Mouse (Mus musculus) hindbrain, embryonic 11.5 days (tissue): ENCODE data around the gene Gm43064. TPM values are rescaled to one million over a fixed set of nuclear protein-coding genes. Genes with fewer than 3 reads are reported as not detected.
"Not testable (repeated sequence)": the region's sequence is repeated elsewhere in the genome, so short reads cannot be mapped to it uniquely, and the experiment has no call there.

ENCODE experiments used
- ATAC-seq: fragments of 200-750 bp; cut with Nextera tagmentation; 2 replicates; pipeline ENCODE4 v1.8.0; 2017; ENCODE audit warnings: mild to moderate bottlenecking, moderate TSS enrichment, moderate library complexity; ENCODE audit not compliant: low FRiP score
- DNase-seq: peaks from one replicate; pipeline ENCODE4 v3.0.0-alpha.2; 2015; ENCODE audit warnings: low spot score
- H3K27ac ChIP-seq: fragments of 300-500 bp; sonication (generic); 2 replicates; pipeline ENCODE4 v1.5.1; 2014; ENCODE audit warnings: mild to moderate bottlenecking, low read depth, low read length
- H3K27me3 ChIP-seq: fragments of 300-500 bp; sonication (generic); 2 replicates; pipeline ENCODE4 v1.6.1; 2014; ENCODE audit warnings: mild to moderate bottlenecking, low read length, moderate library complexity, mixed read lengths; ENCODE audit not compliant: control insufficient read depth, insufficient read depth
- H3K36me3 ChIP-seq: fragments of 300-500 bp; sonication (generic); 2 replicates; pipeline ENCODE4 v1.6.1; 2014; ENCODE audit warnings: mild to moderate bottlenecking, low read length, moderate library complexity, mixed read lengths; ENCODE audit not compliant: control insufficient read depth, insufficient read depth
- H3K4me1 ChIP-seq: fragments of 300-500 bp; sonication (generic); replicated peaks from 2 replicates; pipeline ENCODE4 v1.6.1; 2014; ENCODE audit warnings: low read length, mixed read lengths; ENCODE audit not compliant: control insufficient read depth, insufficient read depth
- H3K4me2 ChIP-seq: fragments of 300-500 bp; sonication (generic); replicated peaks from 2 replicates; pipeline ENCODE4 v1.6.1; 2014; ENCODE audit warnings: mild to moderate bottlenecking, low read depth, low read length
- H3K4me3 ChIP-seq: fragments of 300-500 bp; sonication (generic); 2 replicates; pipeline ENCODE4 v1.5.1; 2014; ENCODE audit warnings: low read depth, low read length
- H3K9ac ChIP-seq: fragments of 300-500 bp; sonication (generic); 2 replicates; pipeline ENCODE4 v1.6.1; 2014; ENCODE audit warnings: low read depth, low read length
- H3K9me3 ChIP-seq: fragments of 300-500 bp; sonication (generic); 2 replicates; pipeline ENCODE4 v1.6.1; 2016; ENCODE audit warnings: low read length; ENCODE audit not compliant: control insufficient read depth
- WGBS: fragments of 180-500 bp; shearing (Covaris S2); extraction: QIAGEN DNeasy Blood & Tissue Kit; methylation state at CpG from one replicate; pipeline ENCODE4 v1.1.7; 2014; 5-methylcytosine and 5-hydroxymethylcytosine counted together
- polyA plus RNA-seq: library from polyadenylated mRNA; unstranded; fragments of >200 nt; fragmentation: Nextera tagmentation; extraction: Ambion mirVana; gene quantifications from 2 replicates; pipeline ENCODE4 v1.2.1, GENCODE M21; 2014

Gm43064 gene
- polyA plus RNA-seq, 1 experiment from 2014 or later, result 0.37 TPM

DNA sequence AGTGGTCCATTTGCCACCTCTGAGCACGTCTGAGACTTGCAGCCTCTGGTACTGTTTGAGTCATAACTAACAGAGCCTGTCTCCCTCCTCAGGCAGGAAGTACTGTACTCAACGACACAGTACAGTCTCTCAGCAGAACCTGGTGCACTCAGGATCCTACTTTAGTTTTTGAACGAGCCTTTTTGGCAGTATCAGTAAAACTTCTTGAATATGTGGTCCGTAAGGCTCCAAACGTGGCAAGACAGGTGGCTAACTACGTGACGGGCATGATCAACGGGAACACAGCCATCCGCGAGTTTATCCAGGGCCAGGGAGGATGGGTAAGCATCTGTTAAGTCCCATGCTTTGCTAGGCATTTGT lies 26.6 kb downstream of the Gm43064 start:
- H3K9ac ChIP-seq, result no peak overlapping the region
- no peaks in the 10 kb centered on the region for H3K36me3 ChIP-seq
- 87% methylated on average over 10 of the region's 10 CpGs for WGBS
- no peak overlapping the region for H3K4me3 ChIP-seq
- no peak overlapping the region for H3K4me2 ChIP-seq
- H3K27ac ChIP-seq, result no peak overlapping the region
- no peaks in the 10 kb centered on the region for H3K4me1 ChIP-seq
- no peaks in the 10 kb centered on the region for H3K9me3 ChIP-seq
- no peaks in the 10 kb centered on the region for H3K27me3 ChIP-seq
- ATAC-seq (no peak), DNase-seq (no peak)

DNA sequence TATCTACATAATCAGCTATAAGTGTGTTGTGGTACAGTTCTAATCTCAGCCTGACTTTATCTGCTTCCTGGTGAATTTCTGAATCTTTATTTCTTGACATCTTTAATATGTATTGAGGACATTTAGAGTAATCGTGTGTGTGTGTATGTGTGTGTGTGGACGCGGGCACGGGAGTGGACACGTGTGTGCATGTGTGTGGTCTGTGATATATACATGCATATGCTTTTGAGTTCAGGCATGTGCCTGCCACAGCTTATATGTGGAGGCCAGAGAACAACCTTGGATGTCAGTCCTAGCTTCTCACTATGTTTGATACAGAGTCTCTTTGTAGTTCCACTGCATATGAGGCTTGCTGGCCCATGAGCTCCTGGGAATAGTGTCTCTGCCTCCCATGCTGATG lies 27.1 kb downstream of the Gm43064 start:
- Histone ChIP-seq H3K9me3 (no peaks in the 10 kb centered on the region), H3K9ac (no peak overlapping the region), H3K4me3 (no peak overlapping the region), H3K27ac (no peak overlapping the region), H3K36me3 (no peaks in the 10 kb centered on the region), H3K27me3 (no peaks in the 10 kb centered on the region), H3K4me2 (no peak overlapping the region), H3K4me1 (no peaks in the 10 kb centered on the region)
- DNase-seq (no peak), ATAC-seq (no peak)
- 97% methylated on average over 5 of the region's 5 CpGs for WGBS

- no peaks in the 10 kb centered on the region for H3K36me3 ChIP-seq
- H3K9ac ChIP-seq, result no peak overlapping the region
- H3K4me3 ChIP-seq, result no peak overlapping the region
- DNase-seq (no peak), ATAC-seq (no peak)
- 93% methylated on average over 6 of the region's 6 CpGs for WGBS
- H3K9me3 ChIP-seq, result no peaks in the 10 kb centered on the region
- no peaks in the 10 kb centered on the region for H3K4me1 ChIP-seq
- H3K4me2 ChIP-seq, result no peak overlapping the region
- H3K27ac ChIP-seq, result no peak overlapping the region
- no peaks in the 10 kb centered on the region for H3K27me3 ChIP-seq
Measured at GRCm38 (mm10) chr3:103839711-103840110, 30.3 kb downstream of the Gm43064 start.

DNA sequence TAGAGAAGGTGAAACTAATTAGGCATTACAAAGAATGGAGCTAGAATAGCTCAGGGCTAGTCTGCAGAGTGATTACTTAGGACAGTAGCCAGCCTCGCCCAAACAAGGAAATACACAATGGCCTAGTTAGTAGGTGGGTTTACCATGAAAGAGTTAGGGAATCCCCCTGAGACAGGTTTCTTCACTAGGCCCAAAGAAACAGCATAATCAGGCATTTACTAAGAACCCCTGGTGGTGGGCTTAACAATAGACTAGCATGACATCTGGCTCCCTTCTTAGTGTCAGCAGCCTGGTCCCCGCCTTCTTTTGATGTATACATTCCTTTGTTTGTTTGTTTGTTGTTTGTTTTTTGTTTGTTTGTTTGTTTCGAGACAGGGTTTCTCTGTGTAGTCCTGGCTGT lies 30.8 kb downstream of the Gm43064 start:
- not testable (repeated sequence) for H3K27ac ChIP-seq, H3K27me3 ChIP-seq, H3K4me1 ChIP-seq, H3K9ac ChIP-seq, H3K4me2 ChIP-seq, H3K4me3 ChIP-seq, H3K36me3 ChIP-seq, H3K9me3 ChIP-seq, DNase-seq, ATAC-seq
- 83% methylated on average over 3 of the region's 3 CpGs for whole genome bisulfite sequencing

DNA sequence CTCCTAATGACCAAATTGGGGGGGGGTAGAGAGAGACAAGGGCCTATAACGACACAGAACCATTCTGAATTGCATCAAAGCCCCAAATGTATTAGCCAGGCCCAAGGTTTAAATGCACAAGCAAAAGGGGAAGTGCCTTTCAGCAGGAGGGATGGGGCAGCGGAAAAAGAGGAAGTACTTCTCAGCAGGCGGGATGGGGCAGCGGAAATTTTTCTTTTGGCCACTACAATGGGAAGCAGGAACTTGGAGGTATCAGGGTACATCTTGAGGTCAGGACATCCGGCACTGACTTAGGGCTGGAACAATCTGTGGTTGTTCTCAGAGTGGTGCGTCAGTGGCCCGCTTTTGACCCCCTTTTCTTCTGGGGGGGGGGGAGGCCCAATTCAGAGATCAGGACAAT lies 31.6 kb downstream of the Gm43064 start:
- not testable (repeated sequence) for ATAC-seq, H3K36me3 ChIP-seq, H3K4me2 ChIP-seq, H3K9ac ChIP-seq, H3K9me3 ChIP-seq, H3K4me3 ChIP-seq, H3K4me1 ChIP-seq, H3K27ac ChIP-seq, DNase-seq, H3K27me3 ChIP-seq
- 95% methylated on average over 7 of the region's 7 CpGs for WGBS

DNA sequence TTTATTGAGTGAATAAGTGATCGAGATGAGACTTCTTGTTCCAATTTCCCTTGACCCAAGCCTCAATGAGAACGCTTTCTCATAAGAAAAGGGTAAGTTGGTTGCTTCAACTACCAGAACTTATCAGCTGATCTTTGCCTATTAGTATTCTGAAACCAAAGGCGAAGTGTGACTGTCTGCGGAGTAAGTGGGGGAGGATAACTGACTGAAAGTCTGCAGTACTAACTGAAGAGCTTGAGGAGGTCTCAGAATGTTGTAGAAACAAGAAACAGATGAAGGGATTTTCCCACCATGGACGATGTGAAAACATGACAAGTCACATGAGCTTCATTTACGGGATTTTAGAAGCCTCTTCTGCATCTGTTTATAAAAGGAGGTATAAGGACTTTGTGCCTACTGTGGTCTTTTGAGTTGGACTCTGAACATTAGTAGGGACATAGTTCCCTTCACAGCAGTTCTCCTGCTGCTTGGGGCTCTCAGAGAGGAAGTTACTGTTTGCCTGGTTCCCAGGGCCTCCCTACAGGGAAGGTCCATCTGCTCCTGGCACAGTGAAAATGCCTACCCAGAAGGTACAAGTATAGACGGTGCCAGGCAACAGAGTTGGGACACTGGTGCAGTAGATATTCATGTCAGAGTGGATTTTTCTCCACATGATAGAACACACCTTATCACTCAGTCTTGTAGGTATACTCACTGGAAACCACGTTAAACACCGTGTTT lies 41.4 kb downstream of the Gm43064 start:
- ATAC-seq (no peak), DNase-seq (no peak)
- no peak overlapping the region for H3K4me2 ChIP-seq
- no peaks in the 10 kb centered on the region for H3K36me3 ChIP-seq
- no peaks in the 10 kb centered on the region for H3K27me3 ChIP-seq
- no peak overlapping the region for H3K9ac ChIP-seq
- H3K9me3 ChIP-seq, result no peaks in the 10 kb centered on the region
- no peak overlapping the region for H3K27ac ChIP-seq
- WGBS, result 84% methylated on average over 9 of the region's 9 CpGs
- no peak overlapping the region for H3K4me3 ChIP-seq
- no peaks in the 10 kb centered on the region for H3K4me1 ChIP-seq

- Histone ChIP-seq H3K4me2 (no peak overlapping the region), H3K4me1 (no peaks in the 10 kb centered on the region), H3K9me3 (no peaks in the 10 kb centered on the region), H3K36me3 (no peaks in the 10 kb centered on the region), H3K9ac (no peak overlapping the region), H3K27me3 (no peaks in the 10 kb centered on the region), H3K27ac (no peak overlapping the region), H3K4me3 (no peak overlapping the region)
- ATAC-seq (no peak), DNase-seq (no peak)
- WGBS, result 91% methylated on average over 6 of the region's 6 CpGs
Measured at GRCm38 (mm10) chr3:103851481-103851880, 42.1 kb downstream of the Gm43064 start.

GRCm38 (mm10) chr3:103851882-103852281 lies 42.5 kb downstream of the Gm43064 start:
- Histone ChIP-seq H3K4me3 (no peak overlapping the region), H3K4me2 (no peak overlapping the region), H3K4me1 (no peaks in the 10 kb centered on the region), H3K36me3 (no peaks in the 10 kb centered on the region), H3K9ac (no peak overlapping the region), H3K9me3 (no peaks in the 10 kb centered on the region), H3K27me3 (no peaks in the 10 kb centered on the region), H3K27ac (no peak overlapping the region)
- 89% methylated on average over 8 of the region's 8 CpGs for WGBS
- DNase-seq (no peak), ATAC-seq (no peak)

- H3K4me1 ChIP-seq, result no peaks in the 10 kb centered on the region
- no peak overlapping the region for H3K4me2 ChIP-seq
- 64% methylated on average over 3 of the region's 3 CpGs for WGBS
- H3K9ac ChIP-seq, result no peak overlapping the region
- no peaks in the 10 kb centered on the region for H3K36me3 ChIP-seq
- DNase-seq (peak; percentile 43), ATAC-seq (no peak)
- no peak overlapping the region for H3K27ac ChIP-seq
- no peaks in the 10 kb centered on the region for H3K9me3 ChIP-seq
- no peak overlapping the region for H3K4me3 ChIP-seq
- no peaks in the 10 kb centered on the region for H3K27me3 ChIP-seq
Measured at GRCm38 (mm10) chr3:103852565-103853299, 43.4 kb downstream of the Gm43064 start.
